Mouse (Mus musculus) central nervous system, embryonic 18 days (tissue): Measurements from ENCODE around the gene Vmn2r110. TPM values are rescaled to one million over a fixed set of nuclear protein-coding genes. Genes with fewer than 3 reads are reported as not detected.

ENCODE experiments used
- polyA plus RNA-seq: library from polyadenylated mRNA; depleted of rRNA; stranded (reverse); fragments of >200 nt; gene quantifications from 2 replicates; pipeline ENCODE4 v1.2.3, GENCODE M21; 2012; rRNA removed

Gene Vmn2r110
- not detected in 2 replicates for polyA plus RNA-seq

DNA sequence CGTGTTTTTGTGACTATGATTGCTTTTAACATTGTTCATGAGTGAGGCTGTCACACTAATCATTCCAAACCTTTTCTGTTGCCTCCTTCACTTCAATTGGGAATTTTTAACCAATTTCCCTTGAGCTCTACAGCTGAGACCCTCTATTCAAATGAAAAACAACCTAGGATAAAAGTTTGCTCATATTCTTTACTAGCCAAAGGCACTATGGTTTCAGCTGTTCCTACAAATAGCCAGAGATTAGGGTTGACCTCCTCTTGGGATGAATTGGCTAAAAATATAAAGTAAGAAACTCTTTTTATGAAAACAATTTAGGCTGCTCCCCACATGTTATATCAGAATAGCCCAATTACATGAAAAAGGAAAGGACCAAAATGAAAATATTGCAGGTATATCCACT is at the start of gene Vmn2r110:
Gene Vmn2r110, minus strand, starts transcription at position 101 of the 400 bp plus-strand sequence.

GRCm38 (mm10) chr17:20624777-20625176 is 28.6 kb upstream of the Vmn2r110 start, which contains the start of gene Fpr-rs3:
TSS of gene Fpr-rs3 (minus strand) at chr17:20624877.

GRCm38 (mm10) chr17:20564656-20565055 is 31.6 kb downstream of the Vmn2r110 start, which contains the start of gene Vmn2r109:
TSS of gene Vmn2r109 (minus strand) at chr17:20564756.

Other genes with a start within 250 kb of the Vmn2r110 start
- not detected in 2 replicates for gene Vmn1r224, start 182.3 kb downstream of the Vmn2r110 start, polyA plus RNA-seq
- not detected in 2 replicates for gene Vmn2r108, start 115.1 kb downstream of the Vmn2r110 start, polyA plus RNA-seq
- not detected in 2 replicates for gene Vmn1r225, start 98.3 kb downstream of the Vmn2r110 start, polyA plus RNA-seq
- gene Vmn2r109, start 31.7 kb downstream of the Vmn2r110 start, polyA plus RNA-seq: not detected in 2 replicates
- gene Fpr-rs3, start 28.5 kb upstream of the Vmn2r110 start, polyA plus RNA-seq: not detected in 2 replicates
- not detected in 2 replicates for gene Vmn1r226, start 86.4 kb upstream of the Vmn2r110 start, polyA plus RNA-seq
- gene Vmn1r227, start 133.4 kb upstream of the Vmn2r110 start, polyA plus RNA-seq: not detected in 2 replicates
- gene Vmn1r228, start 189.7 kb upstream of the Vmn2r110 start, polyA plus RNA-seq: not detected in 2 replicates
- not detected in 2 replicates for gene Vmn1r229, start 215.1 kb upstream of the Vmn2r110 start, polyA plus RNA-seq
- not detected in 2 replicates for gene Vmn1r230, start 244.0 kb upstream of the Vmn2r110 start, polyA plus RNA-seq